Comparison of ENCODE assay signal across 8 mouse cellular contexts in the genomic region with DNA sequence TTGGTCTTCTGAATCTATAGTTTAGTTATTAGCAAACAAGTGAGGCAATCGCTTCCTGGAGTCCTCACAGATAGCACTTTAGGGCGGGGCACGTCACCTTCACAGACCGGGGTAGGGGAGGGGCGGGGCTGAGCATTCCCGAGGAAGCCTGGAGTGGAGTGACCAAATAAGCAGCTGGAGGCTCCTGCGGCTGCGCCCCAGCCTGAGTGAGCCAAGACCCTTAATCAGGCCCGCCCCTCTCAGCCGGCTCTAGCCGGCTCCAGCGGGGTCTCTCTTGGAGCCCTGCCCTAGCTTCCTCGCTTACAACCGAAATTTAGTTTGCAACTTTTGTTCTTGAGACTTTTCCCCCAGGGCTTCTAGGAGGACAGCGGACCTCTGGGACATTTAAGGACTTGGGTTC. TPM values are rescaled to one million over a fixed set of nuclear protein-coding genes. Genes with fewer than 3 reads are reported as not detected.
A peak's percentile ranks its signal among the peaks of the same experiment; 100 is the strongest.
DNase-seq lines count a peak whose midpoint lies in the region; ATAC-seq and TF ChIP-seq lines count a peak whose summit lies in the region.

A gene (plus strand): TSS at position 135 of the 400 bp plus-strand sequence.

- peak within 1 kb of the TSS; percentile 57 for H3K4me3 ChIP-seq in left cerebral cortex, adult 2 months
- peak within 1 kb of the TSS; percentile 91 for H3K4me3 ChIP-seq in heart, embryonic 12.5 days
- H3K4me3 ChIP-seq in kidney, embryonic 14.5 days (ENCODE audit: low read length), result peak within 1 kb of the TSS; percentile 64

- DNase-seq in left cerebral cortex, adult 2 months (ENCODE audit: extremely low spot score in 1 of 2, low spot score in 2 of 2), result no peak
- DNase-seq in left cerebral cortex, adult 9 months (ENCODE audit: low spot score in 2 of 2), result no peak
- DNase-seq in embryo, embryonic 9.5 days (ENCODE audit: extremely low spot score), result peak; percentile 89
- peak; percentile 78 for DNase-seq in lung, postnatal 10 days
- DNase-seq in retina, embryonic 14.5 days (ENCODE audit: low spot score), result peak; percentile 89
- no peak for DNase-seq in frontal cortex, postnatal 25 days (ENCODE audit: low spot score in 2 of 2)

- intact Hi-C loops in left cerebral cortex, adult 2 months (cut with DNase I), result no loop called here

- H3K9ac ChIP-seq in heart, embryonic 12.5 days, result peak within 1 kb of the TSS; percentile 96
- H3K9ac ChIP-seq in kidney, embryonic 14.5 days (ENCODE audit: low read depth, low read length), result peak within 1 kb of the TSS; percentile 83

- H3K36me3 ChIP-seq in heart, embryonic 12.5 days, result peaks cover 6% of the 10 kb centered on the region; the same call in 1 of the 2 replicates
- peaks cover 1% of the 10 kb centered on the region; the same call in 1 of the 2 replicates for H3K36me3 ChIP-seq in kidney, embryonic 14.5 days (ENCODE audit: control insufficient read depth, insufficient read depth, low read length)

- no peaks in the 10 kb centered on the region for H3K27me3 ChIP-seq in heart, embryonic 12.5 days (replicated peaks)
- no peaks in the 10 kb centered on the region for H3K27me3 ChIP-seq in kidney, embryonic 14.5 days (ENCODE audit: control insufficient read depth, insufficient read depth, low read length)

- peak; percentile 95 for ATAC-seq in heart, embryonic 12.5 days (ENCODE audit: insufficient number of reproducible peaks, low FRiP score)
- peak; percentile 99 for ATAC-seq in kidney, embryonic 14.5 days (ENCODE audit: low FRiP score, low TSS enrichment)

- WGBS in heart, embryonic 12.5 days, result 0% methylated on average over 15 of the region's 15 CpGs
- 0% methylated on average over 15 of the region's 15 CpGs for WGBS in kidney, embryonic 14.5 days

- peaks cover 10% of the 10 kb centered on the region for H3K4me1 ChIP-seq in heart, embryonic 12.5 days (replicated peaks)
- H3K4me1 ChIP-seq in kidney, embryonic 14.5 days (ENCODE audit: control insufficient read depth, insufficient read depth, low read length), result no peaks in the 10 kb centered on the region

- no peak for TF ChIP-seq CTCF in left cerebral cortex, adult 2 months (IDR thresholded peaks at IDR 0.05)

- H3K4me2 ChIP-seq in heart, embryonic 12.5 days, result peak within 1 kb of the TSS; percentile 88
- H3K4me2 ChIP-seq in kidney, embryonic 14.5 days (replicated peaks; ENCODE audit: low read depth, low read length), result peak within 1 kb of the TSS; percentile 77

- H3K9me3 ChIP-seq in heart, embryonic 12.5 days (replicated peaks), result no peaks in the 10 kb centered on the region
- H3K9me3 ChIP-seq in kidney, embryonic 14.5 days (ENCODE audit: control insufficient read depth, low read length), result no peaks in the 10 kb centered on the region

- no peak within 1 kb of the TSS for H3K27ac ChIP-seq in left cerebral cortex, adult 2 months
- H3K27ac ChIP-seq in heart, embryonic 12.5 days (ENCODE audit: poor library complexity, severe bottlenecking), result peak within 1 kb of the TSS; percentile 90
- peak within 1 kb of the TSS; percentile 91 for H3K27ac ChIP-seq in kidney, embryonic 14.5 days (ENCODE audit: low read depth, low read length)

RNA-seq across cellular contexts. Expression of the gene that starts here (rescaled TPM):
- under 1 TPM; 0.56 to 0.81 TPM for total RNA-seq in left cerebral cortex, adult 2 months (2021)
- polyA plus RNA-seq in heart, embryonic 12.5 days (2016; fragmentation: Nextera tagmentation; extraction: Ambion mirVana), result 21.5 and 21.8 TPM in 2 replicates
- 15.5 and 21.9 TPM in 2 replicates for polyA plus RNA-seq in kidney, embryonic 14.5 days (2014; fragmentation: Nextera tagmentation; extraction: Ambion mirVana)

Comparison
In these comparisons a context has a peak if more than half of its experiments do, and no peak if none do; other contexts are left out.
1. DNase-seq: peak in embryo, embryonic 9.5 days (single experiment), lung, postnatal 10 days (single experiment) and retina, embryonic 14.5 days (single experiment); none in left cerebral cortex, adult 2 months (0 of 2), left cerebral cortex, adult 9 months (0 of 2) and frontal cortex, postnatal 25 days (0 of 2).
2. Peak in every context shown above with its lines, with median percentiles within 50 percentile points of each other: H3K4me3 ChIP-seq.